Mouse (Mus musculus): ENCODE data around the gene Bid.

Bid gene

DNA sequence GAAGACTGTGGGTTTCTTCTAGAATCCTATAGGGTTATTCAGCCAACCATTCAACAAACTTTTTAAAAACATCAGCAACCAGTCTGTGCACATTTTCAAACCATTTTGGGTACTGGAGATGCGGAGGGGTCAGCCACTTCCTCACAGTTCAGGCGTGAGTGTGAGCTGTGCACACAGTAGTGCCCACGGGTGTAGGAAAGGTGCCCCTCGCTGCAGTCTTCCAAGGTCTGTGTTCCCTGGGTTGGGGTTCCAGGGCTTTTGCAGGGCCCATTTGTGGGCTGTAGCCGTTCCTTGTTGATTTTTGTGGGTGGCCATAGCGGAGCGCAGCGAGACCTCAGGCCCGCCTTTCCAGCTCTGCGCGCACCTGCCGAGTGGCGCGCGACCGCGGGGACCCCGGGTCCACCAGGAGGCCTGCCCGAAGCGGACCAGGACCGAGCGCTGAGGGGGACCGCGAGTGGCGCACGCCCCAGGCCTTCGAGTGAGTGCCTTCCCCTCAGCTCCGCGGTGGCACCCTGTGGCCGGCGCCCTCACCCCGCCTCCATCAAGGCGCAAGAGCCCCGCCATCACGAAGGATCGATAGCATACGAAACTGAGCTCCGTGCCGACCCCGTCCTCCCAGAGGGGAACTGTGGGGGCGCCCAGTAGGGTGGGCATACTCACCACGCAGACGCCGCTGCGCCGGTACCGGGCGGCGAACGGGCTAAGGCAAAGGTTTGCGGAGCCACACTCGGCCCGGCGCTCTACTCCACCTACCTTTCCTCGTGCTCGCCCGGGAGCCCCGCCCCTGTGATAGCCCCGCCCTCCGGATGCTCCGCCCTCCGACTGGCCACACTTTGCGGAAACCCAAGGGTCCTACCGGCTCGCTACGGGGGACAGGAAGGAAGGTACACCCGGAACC lies at the start of gene Bid:
Gene Bid, minus strand, starts transcription at position 780 of the 898 bp plus-strand sequence.
- DNase-seq = peak; percentile 93

DNA sequence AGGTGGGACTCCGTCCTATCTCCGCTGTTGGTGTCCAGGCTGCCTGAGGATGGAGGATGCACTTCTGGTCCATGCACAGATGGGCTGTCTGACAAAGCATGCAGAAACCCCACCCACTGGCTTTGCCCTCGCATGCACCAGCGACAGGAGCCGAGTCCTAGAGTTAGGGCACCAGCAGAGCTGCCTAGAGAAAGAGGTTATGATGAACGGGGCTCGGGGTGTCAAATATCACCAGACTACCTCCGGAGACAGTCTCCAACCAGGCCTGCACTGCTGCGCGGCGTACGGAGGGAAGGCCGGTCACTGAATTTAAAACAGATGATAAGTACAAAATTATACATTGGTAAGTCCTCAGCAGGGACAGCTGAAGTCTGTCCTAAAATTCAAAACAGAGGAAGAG lies 49.2 kb upstream of the Bid start:
- no peak for DNase-seq

DNA sequence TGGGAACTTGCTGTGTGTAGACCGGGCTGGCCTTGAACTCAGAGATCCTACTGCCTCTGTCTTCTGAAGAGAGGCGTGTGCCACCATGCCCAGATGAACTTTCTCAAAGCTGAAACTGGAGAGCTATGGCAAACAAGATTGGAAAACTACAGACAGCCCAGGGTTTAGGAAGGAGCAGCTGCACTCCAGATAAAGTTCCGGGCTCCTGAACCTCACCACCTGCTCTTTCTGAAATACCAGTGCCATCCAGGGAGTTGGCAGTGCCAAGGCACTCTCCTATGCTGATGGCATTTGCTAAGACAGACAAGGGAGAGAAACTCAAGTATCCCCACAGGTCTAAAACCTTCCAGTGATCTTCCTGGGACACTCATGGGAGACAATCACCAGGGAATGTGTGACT lies 47.5 kb upstream of the Bid start:
- no peak for DNase-seq

DNA sequence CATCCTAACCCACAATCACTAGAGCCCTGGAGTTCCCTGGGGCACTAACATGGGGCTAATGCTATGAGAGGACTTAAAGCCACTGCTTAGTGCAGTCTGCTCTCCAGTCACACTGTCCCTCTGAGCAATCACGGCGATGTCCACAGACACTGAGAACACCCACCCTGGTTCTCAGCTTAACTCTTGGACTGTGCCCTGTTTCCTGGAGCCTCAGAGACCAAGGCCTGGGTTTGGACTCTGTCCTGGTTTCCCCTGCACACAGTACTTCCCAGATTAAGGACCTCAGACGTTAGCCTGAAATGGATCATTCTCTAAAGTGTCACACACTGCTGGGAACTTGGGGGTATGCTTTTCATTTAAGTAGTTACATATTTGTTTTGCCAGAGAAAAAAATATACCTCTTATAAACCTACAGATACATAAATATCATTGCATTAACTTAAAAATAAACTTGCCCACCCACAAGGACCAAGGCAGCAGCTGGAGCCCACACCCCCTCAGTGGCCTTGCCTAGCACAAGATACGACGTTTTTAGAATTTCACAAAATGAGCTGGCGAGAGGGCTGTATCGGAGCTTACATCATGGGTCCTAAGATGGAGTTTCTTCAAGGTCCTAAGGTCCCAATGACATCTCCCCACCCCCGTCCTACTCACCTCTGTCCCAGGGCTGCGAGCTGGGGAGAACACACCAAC lies 43.8 kb upstream of the Bid start:
- no peak for DNase-seq

DNA sequence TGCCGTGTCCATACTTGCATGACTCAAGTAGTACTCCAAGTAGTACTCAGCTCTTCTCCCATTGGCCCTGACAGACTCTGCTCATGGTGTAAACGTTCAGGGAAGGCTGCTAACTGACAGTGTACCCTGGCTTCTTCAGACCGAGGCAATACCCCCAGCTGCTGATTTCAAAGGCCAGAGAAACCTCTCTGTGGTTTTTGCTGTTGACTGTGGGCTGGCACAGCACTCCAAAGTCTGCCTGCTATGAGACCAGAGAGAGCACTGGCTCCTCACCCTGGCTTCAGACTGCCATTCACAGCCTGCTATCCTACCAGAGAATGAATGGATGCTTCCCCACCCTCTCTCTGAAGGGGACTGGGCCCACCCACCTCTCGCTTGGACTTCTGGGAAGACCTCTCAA lies 40.7 kb upstream of the Bid start:
- no peak for DNase-seq

DNA sequence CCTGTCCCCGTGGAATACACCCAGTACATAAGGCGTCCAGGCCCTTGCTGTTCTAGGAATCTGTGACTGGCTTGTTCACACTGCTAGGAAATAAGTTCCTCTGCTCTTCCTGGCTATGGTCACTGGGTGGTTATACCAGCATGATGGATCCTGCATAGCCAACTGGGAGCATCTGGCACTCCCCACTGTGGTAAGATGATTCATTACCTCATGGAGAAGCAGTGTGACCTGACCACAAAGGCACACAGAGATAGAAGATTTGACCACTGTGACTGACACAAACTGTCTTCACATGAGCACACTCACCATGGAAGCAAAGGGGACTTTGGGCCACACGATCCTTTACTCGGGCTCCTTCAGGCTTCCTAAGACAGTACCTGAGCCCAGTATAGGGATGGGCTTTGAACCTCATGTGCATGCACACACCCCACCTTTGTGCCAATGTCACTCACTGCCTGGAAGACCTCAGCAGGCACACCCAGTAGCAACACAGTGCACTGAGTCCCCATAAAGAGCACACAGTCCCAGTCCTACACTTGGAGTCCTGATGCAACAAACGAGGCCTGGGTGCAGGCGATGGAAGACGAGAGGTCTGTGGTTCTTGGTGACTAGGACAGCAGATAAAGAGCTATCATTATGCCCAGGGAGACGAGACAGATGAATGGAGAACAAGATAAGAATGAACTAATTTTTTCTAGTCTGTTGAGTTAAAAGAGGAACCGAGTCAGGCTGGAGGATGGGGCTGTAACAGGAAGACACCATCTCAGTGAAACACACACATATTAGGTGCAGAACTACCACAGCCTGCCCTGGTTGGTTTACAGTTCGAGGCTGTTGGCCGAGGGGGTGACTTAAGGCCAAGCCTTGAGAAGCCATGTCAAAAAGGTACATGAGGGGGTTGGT lies 39.9 kb upstream of the Bid start:
- DNase-seq = no peak

DNA sequence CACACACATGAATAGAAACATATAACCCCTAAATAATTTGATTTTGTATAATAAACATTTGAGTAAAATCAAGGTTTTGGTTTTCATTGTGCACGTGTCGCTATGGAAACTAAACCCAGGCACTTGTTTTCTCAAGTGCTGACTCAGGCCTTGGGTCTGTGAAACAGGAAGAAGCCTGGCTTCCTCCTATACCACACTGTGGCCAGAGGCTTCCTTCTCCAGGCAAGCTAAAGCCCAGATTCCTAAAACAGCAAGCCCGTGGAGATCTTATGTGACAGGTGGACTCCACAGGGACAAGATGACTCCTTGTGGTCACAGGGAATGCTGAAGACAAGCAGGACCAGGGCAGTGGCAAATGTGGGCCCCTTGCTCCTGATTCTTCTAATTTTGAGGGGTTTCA lies 38.6 kb upstream of the Bid start:
- DNase-seq = peak; percentile 14

DNA sequence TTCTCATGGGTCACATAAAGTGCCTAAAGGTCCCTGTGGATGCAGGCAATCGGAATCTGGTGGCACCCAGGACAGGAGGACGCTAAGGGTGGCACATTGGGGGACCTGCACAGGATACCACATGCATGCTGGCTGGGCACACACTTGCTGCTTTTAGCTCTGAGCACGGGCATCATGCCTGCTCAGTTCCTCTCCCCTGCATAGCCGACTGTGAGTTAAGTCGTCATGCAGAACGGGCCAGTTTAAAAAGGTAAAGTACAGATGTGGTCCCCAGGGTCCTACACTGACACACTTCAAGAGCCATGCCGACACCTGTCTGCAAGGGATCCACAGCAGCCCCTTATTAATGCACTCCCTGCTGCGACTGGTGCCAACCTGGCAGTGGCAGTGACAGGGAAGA lies 37.6 kb upstream of the Bid start:
- no peak for DNase-seq

DNA sequence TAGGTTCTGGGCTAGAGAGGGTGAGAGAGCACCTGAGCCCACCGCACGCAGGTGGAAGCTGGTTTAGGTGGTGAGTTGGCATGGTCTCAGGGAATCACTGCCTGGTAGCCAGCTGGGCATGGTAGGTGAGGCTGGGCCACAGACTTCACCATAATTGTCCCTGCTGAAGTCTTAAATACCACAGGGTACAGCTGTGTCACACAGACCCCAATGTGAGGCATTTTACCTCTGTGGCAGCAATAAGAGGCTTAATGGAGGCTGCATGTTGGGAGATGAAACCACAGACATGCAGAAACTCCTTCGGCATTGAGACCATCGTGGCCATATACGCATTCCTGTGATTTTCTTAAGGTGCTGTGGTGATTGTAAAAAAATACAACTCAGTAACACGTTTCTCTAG lies 35.8 kb upstream of the Bid start:
- no peak for DNase-seq

DNA sequence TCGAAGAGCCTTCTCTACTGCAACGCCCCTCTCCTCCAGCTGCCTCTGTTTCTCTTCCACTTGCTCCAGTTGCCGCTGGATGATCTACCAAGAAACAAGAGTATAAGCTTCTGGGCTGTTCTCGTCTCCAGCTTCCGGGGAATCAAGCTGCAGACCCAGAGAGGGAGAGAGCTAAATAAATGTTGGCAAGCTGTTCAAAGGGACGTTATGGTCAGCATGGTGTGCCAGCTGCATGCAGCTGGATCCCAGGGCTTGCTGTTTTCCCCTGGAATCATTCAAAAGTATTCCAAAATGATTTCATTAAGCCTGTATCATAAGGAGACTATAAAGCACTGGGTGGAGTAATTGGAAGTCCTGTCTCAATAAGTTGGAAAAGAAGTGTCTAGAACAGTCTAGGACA lies 34.7 kb upstream of the Bid start:
- DNase-seq = peak; percentile 26

DNA sequence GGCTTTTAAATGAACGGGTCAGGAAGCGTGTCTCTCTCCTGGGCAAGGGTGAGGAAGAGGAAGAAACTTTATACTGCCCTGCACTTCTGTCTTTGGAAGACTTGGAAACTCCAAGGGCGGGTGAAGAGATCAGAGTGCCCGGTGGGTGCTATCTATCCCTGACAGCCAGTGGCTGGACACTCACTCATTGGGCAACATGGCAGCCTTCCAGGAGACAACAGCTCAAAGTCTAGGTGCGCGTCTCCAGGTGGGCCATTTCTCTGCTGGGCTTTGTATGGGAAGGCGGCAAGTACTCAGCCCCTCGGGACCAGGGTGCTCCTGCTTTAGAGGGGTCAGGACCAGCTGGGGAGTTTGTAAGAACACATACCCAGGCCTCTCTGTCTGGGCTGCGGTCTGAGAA lies 28.9 kb upstream of the Bid start:
- DNase-seq = no peak

DNA sequence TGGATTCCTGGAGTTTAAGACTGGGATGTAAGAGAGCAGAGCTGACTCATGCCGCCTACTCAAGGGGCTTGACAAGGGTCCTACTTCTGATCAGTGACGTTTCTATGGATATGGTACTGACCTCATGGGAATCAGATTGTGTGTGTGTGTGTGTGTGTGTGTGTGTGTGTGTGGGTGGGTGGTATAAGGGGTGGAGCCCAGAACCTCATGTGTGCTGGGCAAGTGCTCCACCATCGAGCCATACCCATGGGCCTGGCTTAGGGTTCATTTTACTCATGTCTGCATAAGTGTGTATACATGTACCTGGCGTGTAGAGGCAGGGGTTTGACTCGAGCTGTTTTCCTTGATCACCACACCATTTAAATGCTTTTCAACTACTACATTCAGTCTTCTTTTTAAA lies 27.3 kb upstream of the Bid start:
- DNase-seq = no peak

DNA sequence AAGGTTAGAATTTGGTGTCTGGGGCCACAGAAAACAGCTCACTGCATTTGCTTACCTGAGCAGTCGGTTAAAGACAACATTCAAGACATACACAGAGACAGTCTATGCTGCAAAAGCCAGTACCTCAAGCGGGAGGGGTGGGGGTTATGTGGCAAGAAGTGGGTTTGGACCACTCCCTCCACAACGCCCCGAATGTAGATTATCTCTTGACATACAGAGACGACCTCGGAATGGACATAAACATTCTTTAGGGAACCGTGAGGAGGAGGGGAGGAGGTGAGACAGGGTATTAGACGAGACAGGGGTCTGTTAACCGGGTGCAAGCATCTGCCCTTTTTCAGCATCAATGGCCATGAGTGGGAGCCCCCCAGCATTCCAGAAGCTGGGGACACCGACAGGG lies 26.9 kb upstream of the Bid start:
- no peak for DNase-seq

DNA sequence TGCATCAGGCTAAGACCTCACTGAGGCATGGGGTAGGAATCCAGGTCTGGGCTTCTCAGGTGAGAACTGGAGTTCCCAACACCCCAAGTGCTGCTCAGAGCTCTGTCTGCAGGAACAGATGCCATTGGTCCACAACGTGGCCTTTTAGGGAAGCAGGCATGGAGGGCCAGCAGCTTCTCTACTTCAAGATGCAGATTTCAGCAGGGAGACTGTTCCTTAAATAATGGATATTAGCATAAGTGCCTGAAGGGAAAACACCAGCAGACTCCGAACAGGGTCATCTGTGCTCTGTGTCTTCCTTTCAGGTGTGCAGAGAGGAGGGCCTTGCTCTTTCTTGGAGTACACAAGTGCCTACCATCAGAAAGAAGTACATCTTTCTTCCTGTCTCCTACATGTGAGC lies 26.4 kb upstream of the Bid start:
- DNase-seq = no peak

DNA sequence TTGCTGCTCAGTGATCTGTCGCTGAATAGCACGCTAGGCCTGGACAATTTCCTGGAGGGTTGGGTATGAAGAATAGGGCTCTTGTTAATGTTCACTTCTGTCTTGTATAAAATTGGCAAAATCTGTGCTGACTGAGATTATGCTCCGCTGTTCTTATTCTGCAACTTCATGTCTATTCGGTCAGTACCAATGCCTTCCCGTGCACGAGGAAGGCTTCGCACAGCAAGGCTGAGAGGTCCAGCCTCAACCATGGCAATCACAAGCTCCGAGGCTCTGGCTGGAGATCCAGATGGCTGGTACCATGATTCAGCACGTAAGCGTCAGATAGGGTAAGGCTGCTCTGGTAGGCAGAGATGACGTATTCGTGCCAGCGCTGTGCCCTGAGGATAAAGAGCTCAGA lies 24.9 kb upstream of the Bid start:
- no peak for DNase-seq

DNA sequence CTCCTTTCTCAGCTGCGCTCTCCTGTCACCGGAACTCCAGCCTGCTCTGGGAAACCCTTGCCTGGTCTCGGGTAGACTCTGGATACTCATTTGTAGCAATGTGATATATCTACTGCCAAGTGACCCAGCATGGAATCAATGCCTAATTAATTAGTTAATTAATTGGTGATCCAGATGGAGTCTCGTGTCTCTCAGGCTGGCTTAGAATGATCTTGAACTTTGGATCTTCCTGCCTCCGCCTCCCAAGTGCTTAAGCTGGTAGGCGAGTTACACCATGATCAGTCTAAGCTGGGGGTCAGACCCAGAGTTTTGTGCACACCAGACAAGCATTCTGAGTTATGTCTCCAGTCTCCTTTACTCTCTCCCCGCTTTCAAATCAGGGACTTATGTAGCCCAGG lies 24.4 kb upstream of the Bid start:
- DNase-seq = no peak

DNA sequence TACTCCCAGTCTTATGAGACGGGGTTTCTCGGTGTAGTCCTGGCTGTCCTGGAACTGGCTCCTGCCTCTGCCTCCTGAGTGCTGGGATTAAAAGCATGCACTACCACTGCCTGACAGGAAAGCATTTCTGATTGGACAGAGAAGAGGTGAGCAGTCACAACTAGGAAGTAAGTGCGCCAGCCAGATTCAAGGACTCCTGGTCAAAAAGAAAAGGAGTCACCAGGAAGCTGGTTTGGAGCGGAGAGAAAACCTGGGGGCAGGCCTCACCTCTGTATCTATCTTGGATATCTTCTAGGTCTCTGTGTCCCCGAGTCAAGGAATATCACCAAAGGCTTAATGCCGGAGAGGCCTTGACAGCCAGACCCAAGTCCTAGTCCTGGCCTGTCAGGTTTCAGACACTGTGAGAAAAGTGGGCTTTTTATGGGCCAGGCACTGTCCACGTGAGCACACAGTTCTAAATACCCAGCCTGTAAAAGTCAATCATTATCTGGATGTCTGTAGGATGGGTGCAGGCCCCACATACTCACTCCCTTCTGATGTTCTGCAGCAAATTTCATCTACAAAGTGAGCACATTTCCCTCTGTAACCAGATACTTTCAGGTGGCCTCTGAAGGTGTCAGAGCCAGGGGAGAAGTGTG lies 23.9 kb upstream of the Bid start:
- DNase-seq = no peak

DNA sequence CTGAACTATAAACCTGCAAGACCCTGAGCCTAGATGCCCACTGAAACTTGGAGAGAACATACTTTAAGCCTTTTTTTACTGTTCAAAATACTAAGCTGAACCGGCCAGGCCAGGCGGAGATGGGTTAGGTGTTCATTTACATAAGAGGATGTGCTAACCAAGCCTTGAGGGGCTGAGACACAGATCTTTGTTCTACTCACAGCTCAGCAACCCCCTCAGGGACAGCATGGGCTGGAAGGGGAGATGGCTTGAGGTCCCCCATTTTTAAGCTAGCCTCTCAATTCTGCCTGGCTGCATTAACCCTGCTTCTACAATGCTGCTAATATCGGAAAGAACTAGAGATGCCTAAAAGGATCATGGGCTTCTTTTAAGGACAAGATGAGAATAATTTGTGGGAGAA lies 23.1 kb upstream of the Bid start:
- no peak for DNase-seq

DNA sequence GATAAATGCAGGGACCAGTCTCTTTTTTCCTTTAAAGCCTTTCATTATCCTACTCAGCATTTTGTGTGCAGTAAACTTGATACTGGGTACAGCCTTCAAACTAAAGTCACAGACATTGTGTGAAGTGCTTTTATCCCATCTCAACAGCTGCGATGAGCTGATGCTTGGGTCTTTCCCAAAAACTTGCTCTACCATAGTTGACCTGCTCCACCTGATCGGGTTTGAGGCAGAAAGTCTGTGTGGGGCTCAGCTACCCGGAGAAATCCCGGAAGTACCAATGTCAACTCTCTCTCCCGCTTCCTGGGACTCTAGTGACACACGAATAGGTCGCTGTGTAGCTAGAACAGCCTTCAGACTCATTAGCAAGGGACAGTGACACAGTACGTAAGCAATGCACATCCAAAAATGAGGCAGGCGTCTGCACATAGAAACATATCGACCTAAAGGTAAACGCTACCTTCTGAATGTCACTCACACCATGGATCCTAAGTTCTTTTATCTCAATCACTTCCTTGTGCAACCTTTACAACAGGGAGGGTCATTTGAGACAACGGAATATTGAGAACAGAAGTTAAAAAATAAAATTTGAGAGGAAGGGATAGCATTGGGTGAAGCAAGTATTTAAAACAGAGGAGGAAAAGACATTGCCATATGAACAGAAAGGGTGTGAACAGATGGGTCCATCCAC lies 22.3 kb upstream of the Bid start:
- no peak for DNase-seq

DNA sequence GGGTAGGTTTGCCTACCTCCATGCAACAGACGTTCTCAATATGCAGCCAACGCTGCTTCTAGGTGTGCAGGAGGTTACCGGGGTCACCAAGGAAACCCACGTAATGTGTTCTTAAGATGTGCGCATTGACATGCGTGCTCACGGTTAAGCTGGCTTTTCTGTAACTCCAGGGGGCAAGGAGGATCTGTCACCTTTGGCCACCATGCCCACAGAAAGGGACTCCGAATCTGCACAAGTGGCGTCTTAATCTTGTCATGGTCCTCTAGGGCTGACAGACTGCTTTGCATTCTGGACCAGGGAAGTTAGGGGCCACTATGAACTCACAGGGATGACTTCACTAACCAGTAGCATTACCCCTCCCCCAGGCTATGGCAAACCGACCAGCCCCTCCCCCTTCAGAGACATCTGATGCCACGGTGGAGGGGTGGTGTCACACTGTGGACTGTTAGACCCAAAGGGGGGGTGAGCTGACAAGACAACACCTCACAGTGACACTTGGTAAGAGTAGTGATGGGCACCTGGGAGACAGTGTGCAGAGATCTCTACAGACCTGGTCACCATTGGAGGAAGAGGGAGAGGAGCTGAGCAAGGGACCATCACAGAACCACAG lies 21.5 kb upstream of the Bid start:
- no peak for DNase-seq

DNA sequence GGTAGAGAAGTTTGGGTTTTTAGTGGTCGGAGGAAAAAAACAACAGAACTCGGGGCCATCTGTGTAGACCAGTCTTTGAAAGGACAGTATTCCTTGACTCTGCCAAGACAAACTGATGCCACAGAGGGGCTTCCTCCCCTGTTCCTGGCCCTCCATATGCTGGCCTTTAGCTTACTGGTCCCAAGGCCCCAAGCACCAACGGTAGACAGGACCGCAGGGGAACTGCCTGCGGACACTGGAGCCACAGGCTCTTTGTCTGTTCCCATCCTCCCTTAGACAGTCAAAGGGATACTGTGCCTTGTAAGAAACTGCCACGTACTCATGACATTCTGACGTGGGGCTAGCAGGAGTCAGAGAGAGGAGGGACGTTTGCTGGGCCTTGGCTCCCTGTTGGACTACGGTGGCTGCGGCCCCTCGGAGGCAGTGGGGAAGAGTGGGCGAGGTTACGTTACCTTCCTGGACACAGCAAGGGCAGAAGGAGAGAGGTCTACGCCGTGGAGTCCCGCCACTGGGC lies 20.5 kb upstream of the Bid start:
- no peak for DNase-seq

DNA sequence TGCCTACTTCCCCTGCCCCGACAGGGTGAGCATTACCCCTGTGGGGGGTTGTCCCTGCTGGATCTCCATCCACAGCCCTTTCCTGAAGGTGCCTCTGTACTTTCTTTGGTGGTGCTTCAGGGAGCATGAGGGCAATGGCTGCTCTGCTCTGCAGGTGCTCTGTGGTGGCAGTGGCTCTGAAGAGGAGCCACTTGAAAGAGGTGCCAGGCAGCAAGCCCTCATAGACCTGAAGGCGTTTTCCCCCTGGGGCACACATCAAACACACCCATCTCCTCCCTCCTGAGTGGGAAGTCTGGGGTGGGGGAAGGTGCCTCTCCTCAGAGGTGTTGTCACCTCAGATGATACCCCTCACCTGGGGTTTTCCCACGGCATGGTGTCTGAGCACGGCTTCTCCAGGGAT lies 17.5 kb upstream of the Bid start:
- DNase-seq = no peak
